Mouse (Mus musculus): Measurements from ENCODE around the gene Gna11. TPM values are rescaled to one million over a fixed set of nuclear protein-coding genes. Genes with fewer than 3 reads are reported as not detected.
A peak's percentile ranks its signal among the peaks of the same experiment; 100 is the strongest.

The Gna11 gene
- polyA plus RNA-seq (2012; rRNA removed) (97.4 and 116 TPM in 2 replicates), polyA plus RNA-seq (2014; fragmentation: Nextera tagmentation; extraction: Ambion mirVana) (89.1 and 91.7 TPM in 2 replicates)

DNA sequence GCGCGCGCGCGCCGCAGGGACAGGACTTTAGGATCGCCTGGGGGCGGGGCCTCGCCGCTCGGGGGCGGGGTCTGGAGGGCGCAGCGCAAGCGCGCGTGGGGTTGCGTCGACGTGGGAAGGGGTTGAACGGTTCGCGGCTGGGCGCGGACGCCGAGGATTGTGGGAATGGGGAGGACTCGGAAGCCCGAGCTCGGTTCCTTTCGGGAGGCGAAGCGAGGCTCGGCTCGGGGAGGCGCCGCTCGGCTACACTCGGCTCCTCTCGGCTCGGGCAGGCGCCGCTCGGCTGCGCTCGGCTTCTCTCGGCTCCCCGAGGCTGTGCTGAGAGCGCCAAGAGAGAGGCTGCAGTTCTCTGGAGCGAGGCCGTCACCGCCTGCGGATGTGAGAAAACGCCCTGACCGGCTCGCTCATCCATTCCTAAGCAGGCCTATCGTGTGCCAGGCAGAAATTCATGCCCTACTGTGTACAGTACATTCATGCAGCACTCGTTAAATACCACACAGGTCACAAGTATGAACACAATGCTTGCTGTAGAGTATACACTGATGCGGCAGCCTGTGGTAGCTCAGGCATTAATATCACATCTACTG lies at the start of gene Gna11:
Gene Gna11 (minus strand): TSS at position 30 of the 587 bp plus-strand sequence.
- Histone ChIP-seq H3K27me3 (ENCODE audit: control insufficient read depth, insufficient read depth, low read length) (no peaks in the 10 kb centered on the region), H3K9ac (ENCODE audit: low read depth, low read length, severe bottlenecking) (peak within 1 kb of the TSS; percentile 90), H3K4me3 (replicated peaks; ENCODE audit: low read length) (peak within 1 kb of the TSS; percentile 93), H3K27ac (replicated peaks; ENCODE audit: low read depth, low read length) (peak within 1 kb of the TSS; percentile 76), H3K9me3 (ENCODE audit: control insufficient read depth, low read length) (no peaks in the 10 kb centered on the region), H3K36me3 (ENCODE audit: control insufficient read depth, insufficient read depth, low read length) (0 out of 2 replicates have a peak, but pooled peaks cover 2% of the 10 kb centered on the region), H3K4me1 (ENCODE audit: control insufficient read depth, insufficient read depth, low read length) (peaks cover 17% of the 10 kb centered on the region), H3K4me2 (replicated peaks; ENCODE audit: low read depth, low read length, severe bottlenecking) (peak within 1 kb of the TSS; percentile 94)
- ATAC-seq (ENCODE audit: low FRiP score, low read depth), result peak; percentile 97
- 2% methylated on average over 47 of the region's 59 CpGs for WGBS
- DNase-seq (ENCODE audit: low spot score), result peak; percentile 98
- 0 out of 2 replicates have a peak, but pooled peaks have one; percentile 30 for TF ChIP-seq POLR2A (IDR thresholded peaks at IDR 0.05; ENCODE audit: borderline replicate concordance, extremely low read depth, insufficient read depth, insufficient read length)

DNA sequence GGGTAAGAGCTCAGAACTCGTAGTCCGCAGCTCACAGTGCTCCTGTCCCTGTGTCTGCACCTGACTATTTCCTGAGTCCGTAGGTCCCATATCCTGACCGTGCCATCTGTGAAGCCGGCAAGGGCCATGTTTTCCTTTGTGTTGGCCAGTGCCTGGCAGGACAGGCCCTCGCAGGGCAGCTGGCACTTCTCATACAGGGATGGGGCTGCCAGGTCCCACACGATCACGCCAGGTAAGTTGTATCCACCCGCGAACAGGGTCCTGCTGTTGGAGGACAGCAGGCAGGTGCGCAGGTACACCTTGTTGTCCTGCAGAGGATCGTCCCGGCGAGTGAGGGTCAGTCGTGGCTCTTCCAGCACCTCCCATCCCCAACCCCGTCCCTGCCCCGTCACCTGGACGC lies 48.9 kb upstream of the Gna11 start:
- 65% methylated on average over 17 of the region's 18 CpGs for WGBS
- H3K4me2 ChIP-seq (replicated peaks; ENCODE audit: low read depth, low read length, severe bottlenecking), result no peak overlapping the region

DNA sequence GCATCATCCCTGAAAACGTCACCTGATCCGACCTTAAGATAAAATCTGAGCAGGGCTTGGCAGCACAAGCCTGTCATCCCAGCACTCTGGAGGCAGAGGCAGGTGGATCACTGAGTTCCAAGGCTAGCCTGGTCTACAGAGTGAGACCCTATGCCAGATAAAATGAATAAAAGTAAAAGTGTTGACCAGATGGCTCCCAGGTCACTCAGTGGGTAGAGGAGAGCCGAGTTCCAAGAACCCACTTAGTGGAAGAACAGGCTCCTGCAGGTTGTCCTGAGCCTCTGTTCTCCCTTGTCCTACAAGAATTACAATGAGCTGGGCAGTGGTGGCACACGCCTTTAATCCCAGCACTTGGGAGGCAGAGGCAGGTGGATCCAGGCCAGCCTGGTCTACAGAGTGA lies 48.2 kb upstream of the Gna11 start:
- Histone ChIP-seq H3K4me1 (ENCODE audit: control insufficient read depth, insufficient read depth, low read length) (peaks cover 33% of the 10 kb centered on the region), H3K4me2 (replicated peaks; ENCODE audit: low read depth, low read length, severe bottlenecking) (no peak overlapping the region), H3K9me3 (ENCODE audit: control insufficient read depth, low read length) (no peaks in the 10 kb centered on the region), H3K27ac (replicated peaks; ENCODE audit: low read depth, low read length) (no peak overlapping the region), H3K27me3 (ENCODE audit: control insufficient read depth, insufficient read depth, low read length) (no peaks in the 10 kb centered on the region), H3K4me3 (replicated peaks; ENCODE audit: low read length) (no peak overlapping the region), H3K36me3 (ENCODE audit: control insufficient read depth, insufficient read depth, low read length) (peaks cover 18% of the 10 kb centered on the region), H3K9ac (ENCODE audit: low read depth, low read length, severe bottlenecking) (no peak overlapping the region)
- 67% methylated on average over 4 of the region's 4 CpGs for WGBS
- DNase-seq (ENCODE audit: low spot score) (no peak), ATAC-seq (ENCODE audit: low FRiP score, low read depth) (no peak)
- no peak for TF ChIP-seq POLR2A (IDR thresholded peaks at IDR 0.05; ENCODE audit: borderline replicate concordance, extremely low read depth, insufficient read depth, insufficient read length)

More for the DNA sequence above, 48.9 kb upstream of the Gna11 start:
- Histone ChIP-seq H3K36me3 (ENCODE audit: control insufficient read depth, insufficient read depth, low read length) (peaks cover 12% of the 10 kb centered on the region), H3K9ac (ENCODE audit: low read depth, low read length, severe bottlenecking) (no peak overlapping the region), H3K4me1 (ENCODE audit: control insufficient read depth, insufficient read depth, low read length) (peaks cover 34% of the 10 kb centered on the region), H3K27me3 (ENCODE audit: control insufficient read depth, insufficient read depth, low read length) (no peaks in the 10 kb centered on the region), H3K27ac (replicated peaks; ENCODE audit: low read depth, low read length) (no peak overlapping the region), H3K4me3 (replicated peaks; ENCODE audit: low read length) (no peak overlapping the region), H3K9me3 (ENCODE audit: control insufficient read depth, low read length) (no peaks in the 10 kb centered on the region)
- no peak for TF ChIP-seq POLR2A (IDR thresholded peaks at IDR 0.05; ENCODE audit: borderline replicate concordance, extremely low read depth, insufficient read depth, insufficient read length)
- DNase-seq (ENCODE audit: low spot score) (no peak), ATAC-seq (ENCODE audit: low FRiP score, low read depth) (no peak)

DNA sequence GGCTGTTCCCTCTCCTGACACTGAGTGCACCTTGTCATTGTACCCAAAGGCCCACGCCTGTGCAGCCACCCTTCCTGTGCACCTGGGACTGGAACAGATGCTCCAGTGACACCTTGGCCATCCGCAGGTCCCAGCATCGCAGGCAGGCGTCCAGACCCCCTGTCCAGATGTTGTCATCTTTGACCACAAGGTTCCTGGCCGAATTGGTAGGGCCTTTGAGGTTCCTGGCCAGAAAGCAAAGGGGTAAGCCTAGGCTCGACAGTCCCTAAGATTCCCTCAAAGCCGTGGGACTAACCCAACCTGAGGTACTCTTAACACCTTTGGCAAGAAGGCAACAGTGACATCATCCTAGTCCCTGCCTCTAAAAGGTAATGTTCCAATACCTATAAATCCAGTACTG lies 47.6 kb upstream of the Gna11 start:
- 74% methylated on average over 7 of the region's 7 CpGs for WGBS
- Histone ChIP-seq H3K27me3 (ENCODE audit: control insufficient read depth, insufficient read depth, low read length) (no peaks in the 10 kb centered on the region), H3K4me3 (replicated peaks; ENCODE audit: low read length) (no peak overlapping the region), H3K4me1 (ENCODE audit: control insufficient read depth, insufficient read depth, low read length) (peaks cover 27% of the 10 kb centered on the region), H3K9me3 (ENCODE audit: control insufficient read depth, low read length) (no peaks in the 10 kb centered on the region), H3K9ac (ENCODE audit: low read depth, low read length, severe bottlenecking) (no peak overlapping the region), H3K4me2 (replicated peaks; ENCODE audit: low read depth, low read length, severe bottlenecking) (no peak overlapping the region), H3K27ac (replicated peaks; ENCODE audit: low read depth, low read length) (no peak overlapping the region), H3K36me3 (ENCODE audit: control insufficient read depth, insufficient read depth, low read length) (peaks cover 24% of the 10 kb centered on the region)
- DNase-seq (ENCODE audit: low spot score) (no peak), ATAC-seq (ENCODE audit: low FRiP score, low read depth) (no peak)
- no peak for TF ChIP-seq POLR2A (IDR thresholded peaks at IDR 0.05; ENCODE audit: borderline replicate concordance, extremely low read depth, insufficient read depth, insufficient read length)

DNA sequence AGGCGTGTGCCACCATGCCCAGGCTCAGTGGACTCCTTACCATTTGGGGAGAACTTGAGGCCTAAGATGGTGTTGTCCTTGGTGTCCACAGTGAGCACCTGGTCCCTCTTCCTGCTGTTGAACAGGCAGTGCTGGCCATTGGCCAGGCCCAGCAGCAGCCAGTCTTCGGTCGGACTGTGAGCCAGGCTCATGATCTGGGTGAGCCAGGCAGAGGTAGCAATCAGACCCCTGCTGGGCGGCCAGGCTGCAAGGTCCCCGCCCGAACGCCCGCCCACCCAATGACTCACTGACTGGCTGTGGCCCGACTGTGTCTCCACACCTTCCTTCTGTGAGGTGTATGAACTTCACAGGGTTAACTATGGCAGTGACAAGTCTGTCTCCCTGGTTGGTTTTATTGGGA lies 46.9 kb upstream of the Gna11 start:
- Histone ChIP-seq H3K4me2 (replicated peaks; ENCODE audit: low read depth, low read length, severe bottlenecking) (no peak overlapping the region), H3K9ac (ENCODE audit: low read depth, low read length, severe bottlenecking) (no peak overlapping the region), H3K27ac (replicated peaks; ENCODE audit: low read depth, low read length) (no peak overlapping the region), H3K4me3 (replicated peaks; ENCODE audit: low read length) (no peak overlapping the region), H3K27me3 (ENCODE audit: control insufficient read depth, insufficient read depth, low read length) (no peaks in the 10 kb centered on the region), H3K9me3 (ENCODE audit: control insufficient read depth, low read length) (no peaks in the 10 kb centered on the region), H3K4me1 (ENCODE audit: control insufficient read depth, insufficient read depth, low read length) (peaks cover 19% of the 10 kb centered on the region), H3K36me3 (ENCODE audit: control insufficient read depth, insufficient read depth, low read length) (peaks cover 32% of the 10 kb centered on the region)
- no peak for ATAC-seq (ENCODE audit: low FRiP score, low read depth)
- WGBS, result 61% methylated on average over 8 of the region's 9 CpGs
- no peak for TF ChIP-seq POLR2A (IDR thresholded peaks at IDR 0.05; ENCODE audit: borderline replicate concordance, extremely low read depth, insufficient read depth, insufficient read length)
- DNase-seq (ENCODE audit: low spot score), result no peak
